Mouse (Mus musculus): ENCODE data around the gene Acox1. TPM values are rescaled to one million over a fixed set of nuclear protein-coding genes. Genes with fewer than 3 reads are reported as not detected.

Gene Acox1
- total RNA-seq (2021), result 100 to 1,000 TPM; 110 to 118 TPM

DNA sequence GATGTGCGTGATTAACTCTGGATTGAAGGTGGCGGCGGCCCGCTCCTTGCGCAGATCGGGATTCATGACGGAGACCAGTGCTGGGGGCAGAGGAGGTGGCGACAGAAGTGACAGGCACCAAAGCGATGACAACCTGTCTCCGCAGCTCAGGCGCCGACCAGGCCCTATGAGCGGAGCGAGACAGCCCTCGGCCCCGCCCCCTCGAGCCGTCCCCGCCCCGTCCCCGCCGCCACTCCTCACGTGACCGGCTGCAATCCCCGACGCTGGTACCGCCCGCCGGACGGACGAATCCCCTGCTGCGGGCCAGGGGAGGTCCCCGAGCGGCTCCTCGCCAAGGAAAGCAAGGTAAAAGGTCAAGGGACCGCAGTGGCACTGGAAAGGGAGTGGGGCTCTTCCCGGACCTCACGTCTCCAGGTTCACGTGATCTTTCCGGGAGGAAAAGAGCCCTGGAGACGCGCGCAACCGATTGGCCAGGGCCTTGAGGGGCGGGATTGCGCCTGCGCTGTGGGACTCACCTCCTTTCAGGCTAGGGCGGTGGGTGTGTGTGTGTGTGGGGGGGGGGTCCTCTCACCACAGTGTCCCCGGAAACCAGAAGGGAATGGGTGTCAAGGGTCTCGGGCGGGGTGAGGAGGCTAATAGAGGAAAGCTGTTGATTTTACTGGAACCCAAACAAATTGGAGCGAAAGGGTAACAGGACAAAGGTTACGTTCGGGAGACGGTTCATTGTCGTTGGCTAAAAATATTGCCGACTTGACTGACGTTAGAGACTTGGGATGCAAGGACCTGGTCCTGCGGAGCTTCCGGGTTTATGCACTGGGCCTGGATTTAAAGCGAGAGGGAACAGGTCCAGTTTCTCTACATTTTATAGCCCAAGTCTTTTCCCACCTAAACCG, at the start of gene Acox1, which contains the start of gene Ten1:
TSS of gene Acox1 (minus strand) at position 407 of the 893 bp plus-strand sequence.
TSS of gene Ten1 (plus strand) at position 217 of the 893 bp plus-strand sequence.
- intact Hi-C loops (cut with DNase I), result no loop called here

DNA sequence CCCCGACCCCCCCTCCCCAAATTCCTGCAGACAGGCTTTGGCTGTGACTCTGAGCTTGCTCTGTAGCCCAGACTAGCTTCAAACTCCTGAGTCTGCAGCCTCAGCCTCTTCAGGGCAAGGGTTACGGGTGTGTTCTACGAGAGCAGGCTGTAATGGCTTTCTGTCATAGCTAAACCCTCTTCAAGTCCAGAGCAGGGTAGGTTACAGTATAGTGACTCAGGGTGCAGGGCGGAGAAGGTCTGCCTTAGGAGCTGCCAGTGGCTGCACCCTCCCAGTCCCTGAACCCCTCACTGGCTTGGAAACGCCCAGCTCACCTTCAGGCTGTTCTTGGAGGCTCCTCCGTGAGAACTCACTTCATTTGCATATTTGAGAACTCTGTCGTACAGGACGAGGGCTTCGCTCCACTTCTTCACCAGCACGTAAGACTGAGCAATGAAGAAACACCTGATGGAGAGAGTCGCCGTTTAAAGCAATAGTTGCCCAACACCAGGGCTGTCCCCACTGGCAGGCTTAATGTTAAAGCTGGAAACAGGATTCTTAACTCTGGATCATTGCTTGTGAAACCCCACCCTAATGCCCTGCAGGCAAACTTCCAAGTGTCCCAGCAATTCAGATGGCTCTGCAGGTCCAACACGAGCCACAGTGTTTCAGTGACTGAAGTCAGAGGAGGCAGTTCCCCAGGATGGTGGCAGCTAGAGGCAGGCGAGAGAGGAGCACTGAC, 48.8 kb upstream of the Acox1 start:
- intact Hi-C loops (cut with DNase I), result no loop called here
- DNase-seq (ENCODE audit: extremely low spot score in 1 of 2, low spot score in 2 of 2), result no peak

More for the DNA sequence above, at the start of gene Acox1, which contains the start of gene Ten1:
- peak; percentile 93 to 98 for DNase-seq (ENCODE audit: extremely low spot score in 1 of 2, low spot score in 2 of 2)

DNA sequence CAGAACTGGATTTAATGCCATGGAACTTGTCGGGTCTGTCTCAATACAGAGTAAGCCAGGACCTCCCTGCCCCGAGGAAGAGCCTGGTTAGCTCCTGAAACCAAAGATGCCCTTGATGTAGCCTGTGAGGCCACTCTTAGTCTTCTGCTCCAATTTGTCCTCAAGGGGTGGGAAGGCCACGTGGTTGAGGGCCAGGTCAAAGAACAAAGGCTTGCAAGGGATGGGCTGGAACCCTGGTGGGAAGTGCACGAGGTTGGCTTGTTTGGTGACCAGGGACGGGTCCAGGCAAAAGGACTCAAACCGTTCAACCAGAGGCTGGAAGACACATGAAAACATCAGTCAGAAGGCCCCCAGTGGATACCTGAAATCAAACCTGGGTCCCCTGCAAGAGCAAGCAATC, 46.8 kb upstream of the Acox1 start:
- no peak for DNase-seq (ENCODE audit: extremely low spot score in 1 of 2, low spot score in 2 of 2)
- intact Hi-C loops (cut with DNase I), result no loop called here

DNA sequence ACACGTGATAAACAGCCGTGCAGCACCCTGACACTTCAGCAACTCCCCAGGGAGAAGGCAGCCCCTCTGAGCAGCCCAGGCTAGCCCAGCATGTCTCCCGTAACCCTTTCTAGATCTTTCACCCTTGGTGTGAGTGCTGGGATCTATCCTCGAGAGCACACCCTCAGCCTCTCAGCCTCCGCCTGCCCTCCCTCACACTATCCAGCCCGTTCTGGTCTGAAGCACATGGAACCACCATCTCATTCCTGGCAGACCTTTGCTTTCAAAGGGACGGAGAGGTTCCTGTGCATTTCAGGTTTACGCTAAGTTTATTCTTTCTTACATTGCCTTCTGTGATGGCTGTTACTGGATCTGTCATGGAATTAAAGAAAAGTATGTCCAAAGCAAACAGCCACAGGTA, 45.7 kb upstream of the Acox1 start:
- intact Hi-C loops (cut with DNase I), result no loop called here
- no peak for DNase-seq (ENCODE audit: extremely low spot score in 1 of 2, low spot score in 2 of 2)

DNA sequence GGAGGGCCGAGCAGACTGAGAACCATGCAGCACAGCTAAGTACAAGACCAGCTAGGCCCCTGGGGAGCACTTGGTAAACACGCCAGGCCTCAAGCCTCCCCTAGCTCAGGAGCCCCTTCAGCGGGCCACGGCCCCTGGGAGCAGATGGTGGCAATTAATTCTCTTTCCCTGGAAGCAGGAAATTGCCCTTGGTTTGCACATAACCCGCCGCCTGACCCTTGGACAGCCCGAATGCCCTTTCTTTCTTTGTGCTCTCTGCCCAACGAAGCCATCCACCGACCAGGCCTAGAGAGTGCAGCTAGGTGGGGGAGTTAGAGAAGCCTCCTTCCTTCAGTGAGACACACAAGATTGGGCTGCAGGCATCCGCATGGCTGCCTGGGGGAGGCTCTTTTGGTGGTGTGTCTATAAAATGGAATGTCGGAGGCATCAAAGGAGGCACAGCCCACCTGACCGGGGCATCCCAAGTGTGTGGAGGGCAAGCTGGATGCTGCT, 42.9 kb upstream of the Acox1 start:
- intact Hi-C loops (cut with DNase I), result no loop called here
- DNase-seq (ENCODE audit: extremely low spot score in 1 of 2, low spot score in 2 of 2), result no peak

DNA sequence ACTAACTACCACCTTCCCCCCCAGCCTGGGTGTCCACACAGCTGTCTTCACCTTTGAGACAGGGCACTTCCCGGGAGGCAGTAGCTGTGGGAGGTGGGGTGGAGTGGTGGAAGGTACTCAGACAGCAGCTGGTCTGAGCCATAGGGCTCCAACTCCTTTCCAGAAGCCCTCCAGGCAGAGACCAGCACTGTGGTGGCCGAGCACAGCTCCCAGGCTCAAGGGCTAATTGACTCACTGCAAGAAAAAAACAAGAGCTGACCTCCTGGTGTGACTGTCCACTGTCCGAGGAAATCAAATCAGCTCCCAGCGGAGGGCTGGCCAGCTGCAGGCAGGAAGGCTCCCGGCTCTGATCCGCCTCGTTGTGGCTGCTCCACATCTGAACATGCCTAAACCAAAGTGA, 41.0 kb upstream of the Acox1 start:
- intact Hi-C loops (cut with DNase I), result no loop called here
- peak in 1 of 2 experiments; percentile 61 for DNase-seq (ENCODE audit: extremely low spot score in 1 of 2, low spot score in 2 of 2)

DNA sequence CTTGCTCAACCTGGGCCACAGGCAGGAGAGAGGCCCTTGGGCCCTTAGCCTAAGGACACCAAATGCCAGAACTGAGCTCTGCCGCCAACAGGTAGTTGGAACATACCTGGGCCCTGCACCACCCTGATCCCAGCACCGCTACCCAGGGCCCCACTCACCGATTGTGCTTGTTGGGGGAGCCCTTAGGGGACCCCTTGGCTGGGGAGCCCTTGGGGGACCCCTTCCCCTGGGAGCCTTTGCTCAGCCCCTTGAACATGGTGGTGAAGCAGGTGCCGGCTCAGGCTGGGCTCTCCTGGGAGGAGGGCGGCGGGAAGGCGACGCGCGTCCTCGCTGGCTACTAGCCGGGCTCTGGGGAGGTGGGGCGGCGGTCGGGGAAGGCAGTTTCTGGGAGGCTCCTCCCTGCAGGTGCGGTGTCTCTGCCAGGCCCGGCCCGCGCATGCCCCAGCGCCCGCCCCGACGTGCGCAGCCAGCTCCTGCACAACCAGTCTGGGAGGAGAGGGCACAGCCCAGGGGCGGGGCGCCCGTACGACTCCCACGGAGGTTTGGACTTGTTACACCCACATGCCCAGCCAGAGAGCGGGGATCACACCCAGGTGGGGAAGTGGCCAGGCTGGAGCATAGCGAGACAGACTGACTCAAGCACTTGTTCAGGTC, 39.0 kb upstream of the Acox1 start, which contains the start of gene Evpl:
TSS of gene Evpl (minus strand) at position 336 of the 654 bp plus-strand sequence.
- DNase-seq (ENCODE audit: extremely low spot score in 1 of 2, low spot score in 2 of 2), result peak in 1 of 2 experiments; percentile 55
- intact Hi-C loops (cut with DNase I), result no loop called here

DNA sequence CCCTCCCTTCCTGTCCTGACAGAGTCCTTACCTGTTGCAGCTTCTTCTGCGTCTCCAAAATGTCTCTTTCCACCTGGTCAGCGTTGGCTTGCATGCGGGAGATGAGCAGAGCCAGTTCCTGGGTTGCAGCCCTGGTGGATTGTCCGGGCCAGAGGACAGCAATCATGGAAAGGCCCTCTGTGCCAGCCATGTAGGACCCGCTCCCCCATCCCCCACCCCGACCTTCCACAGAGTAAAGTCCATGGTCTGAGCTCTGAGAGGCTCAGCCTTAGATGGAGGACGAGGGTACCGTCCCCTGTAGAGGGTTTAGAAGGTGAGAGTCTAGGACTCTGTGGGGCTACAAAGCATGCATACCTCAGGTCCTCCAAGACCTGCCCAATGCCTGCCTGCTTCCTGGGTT, 36.1 kb upstream of the Acox1 start:
- DNase-seq (ENCODE audit: extremely low spot score in 1 of 2, low spot score in 2 of 2), result no peak
- intact Hi-C loops (cut with DNase I), result no loop called here

DNA sequence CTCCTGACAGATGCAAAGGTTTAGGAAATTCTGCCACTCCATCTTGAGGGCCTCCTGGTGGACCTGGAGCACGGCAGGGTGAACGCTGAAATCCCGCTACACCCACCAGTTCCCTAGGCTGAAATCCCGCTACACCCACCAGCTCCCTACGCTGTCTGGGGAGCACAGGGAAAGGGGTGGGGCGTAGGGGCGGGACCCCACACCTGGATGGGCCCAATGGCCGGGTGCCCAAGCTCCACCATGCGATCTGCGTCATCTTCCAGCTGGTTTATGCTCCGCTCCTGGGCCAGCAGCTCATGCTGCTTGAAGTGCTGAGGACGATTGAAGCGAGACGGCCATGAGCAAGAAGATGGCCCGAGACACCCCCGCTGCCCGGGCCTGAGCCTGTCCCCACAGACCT, 33.6 kb upstream of the Acox1 start:
- no peak for DNase-seq (ENCODE audit: extremely low spot score in 1 of 2, low spot score in 2 of 2)
- intact Hi-C loops (cut with DNase I), result no loop called here

DNA sequence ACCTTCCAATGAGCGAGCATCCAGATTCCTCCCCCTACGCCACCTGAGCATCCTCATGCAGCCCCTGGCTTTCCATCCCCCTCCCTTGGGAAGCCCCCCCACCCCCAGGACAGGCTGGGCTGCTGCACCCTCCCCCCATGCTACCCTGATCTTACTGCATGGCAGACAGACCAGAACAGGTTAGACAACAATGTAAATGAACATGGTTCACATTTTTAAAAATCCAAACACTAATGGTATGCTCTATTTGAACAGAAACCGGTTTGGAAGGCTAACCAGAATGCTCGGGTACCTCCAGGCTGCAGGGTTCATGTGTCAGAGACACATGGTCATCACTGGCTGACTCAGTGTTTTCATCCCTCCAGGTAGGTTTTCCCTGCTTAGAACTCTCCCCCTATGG, 29.9 kb upstream of the Acox1 start:
- no peak for DNase-seq (ENCODE audit: extremely low spot score in 1 of 2, low spot score in 2 of 2)
- intact Hi-C loops (cut with DNase I), result loop anchor here (5.0 kb wide), 2 partner anchors 64 to 224 kb away; no protein-coding TSS in a partner anchor

DNA sequence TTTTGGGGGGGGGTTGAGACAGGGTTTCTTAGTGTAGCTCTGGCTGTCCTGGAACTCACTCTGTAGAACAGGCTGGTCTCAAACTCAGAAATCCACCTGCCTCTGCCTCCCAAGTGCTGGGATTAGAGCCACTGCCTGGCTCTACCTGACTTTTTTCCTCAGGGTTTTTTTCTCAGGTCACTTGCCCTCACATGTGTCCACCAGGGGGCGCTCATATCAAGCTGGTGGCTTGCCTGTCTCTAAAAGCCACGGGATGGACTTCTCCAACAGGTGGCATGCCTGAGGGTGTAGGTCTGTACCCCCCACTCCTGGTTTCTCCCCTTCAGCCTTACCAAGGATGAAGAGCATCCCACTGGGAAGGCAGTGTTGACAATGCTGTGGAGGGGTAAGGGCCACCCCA, 27.6 kb upstream of the Acox1 start:
- DNase-seq (ENCODE audit: extremely low spot score in 1 of 2, low spot score in 2 of 2), result peak in 1 of 2 experiments; percentile 81
- intact Hi-C loops (cut with DNase I), result loop anchor here (5.0 kb wide), 2 partner anchors 66 to 226 kb away; no protein-coding TSS in a partner anchor

DNA sequence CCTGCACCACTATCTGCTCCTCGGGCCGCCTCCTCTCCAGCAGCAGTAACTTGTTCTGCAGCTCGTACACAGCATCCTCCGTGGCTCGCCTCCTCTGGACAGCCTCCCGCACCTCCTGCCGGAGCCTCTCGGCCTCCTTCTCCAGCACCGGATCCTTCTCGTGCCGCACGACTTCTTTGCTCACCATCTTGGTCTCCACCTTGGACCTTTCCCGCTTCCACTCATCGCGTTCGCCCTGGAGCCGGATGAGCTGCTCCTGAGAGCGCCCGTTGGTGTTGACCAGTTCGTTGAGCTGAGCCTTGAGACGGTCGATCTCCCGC, 23.9 kb upstream of the Acox1 start:
- no peak for DNase-seq (ENCODE audit: extremely low spot score in 1 of 2, low spot score in 2 of 2)
- intact Hi-C loops (cut with DNase I), result no loop called here

DNA sequence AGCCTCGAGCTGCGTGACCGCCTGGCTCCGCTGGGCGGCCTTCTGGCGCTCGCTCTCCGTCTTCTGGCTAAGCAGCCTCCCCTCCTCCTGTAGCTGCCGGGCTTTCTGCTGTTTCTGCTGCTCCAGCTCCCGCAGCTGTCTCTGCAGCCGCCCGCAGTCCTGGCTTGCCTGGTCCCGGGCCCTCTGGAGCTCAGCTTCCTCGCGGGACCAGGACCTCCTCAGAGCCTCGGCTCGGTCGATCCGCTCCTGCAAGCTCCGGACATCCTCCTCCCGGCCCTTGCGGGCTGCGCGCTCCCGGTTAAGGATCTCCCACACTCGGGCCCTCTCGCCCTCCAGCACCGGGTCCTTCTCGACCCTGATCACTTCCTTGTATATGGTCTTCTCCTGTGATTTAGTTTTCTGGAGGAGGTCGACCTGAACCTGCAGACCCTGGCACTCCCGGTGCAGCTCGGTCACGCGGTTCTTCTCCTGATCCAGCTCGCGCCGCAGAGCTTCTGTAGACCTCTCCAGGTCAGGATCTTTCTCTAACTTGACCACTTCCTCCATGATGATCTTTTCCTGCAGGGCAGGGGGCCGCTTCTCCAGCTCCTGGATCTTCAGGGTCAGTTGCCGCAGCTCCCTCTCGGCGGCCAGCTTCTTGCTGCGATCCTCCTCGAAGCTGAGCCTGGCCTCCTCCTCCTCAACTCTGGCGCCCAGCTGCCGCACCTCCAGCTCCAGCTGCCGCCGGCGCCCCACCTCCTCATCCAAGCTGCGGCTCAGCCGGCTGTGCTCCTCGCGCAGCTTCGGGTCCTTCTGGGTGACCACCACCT, 23.3 kb upstream of the Acox1 start:
- intact Hi-C loops (cut with DNase I), result no loop called here
- peak in 1 of 2 experiments; percentile 56 for DNase-seq (ENCODE audit: extremely low spot score in 1 of 2, low spot score in 2 of 2)

DNA sequence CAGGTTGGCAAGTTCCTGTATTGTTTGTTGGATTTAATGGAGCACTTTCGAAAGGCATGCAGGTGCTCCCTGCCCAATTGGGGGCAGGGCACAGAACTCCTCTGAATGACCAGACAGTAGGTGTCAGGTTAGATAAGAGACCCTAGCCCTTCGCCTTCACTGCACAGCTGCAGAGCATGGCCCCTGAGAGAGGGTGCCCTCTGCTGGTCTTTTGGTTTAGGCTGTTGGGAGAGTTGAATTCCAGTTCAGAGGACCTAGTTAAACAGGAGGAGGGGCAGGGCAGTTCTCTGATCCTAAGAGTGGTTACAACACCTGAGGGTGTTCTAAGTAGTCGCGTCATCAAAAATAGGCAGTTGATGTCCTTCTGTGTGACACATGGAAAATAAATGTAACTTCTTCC, 21.0 kb upstream of the Acox1 start:
- intact Hi-C loops (cut with DNase I), result no loop called here
- DNase-seq (ENCODE audit: extremely low spot score in 1 of 2, low spot score in 2 of 2), result peak in 1 of 2 experiments; percentile 78

DNA sequence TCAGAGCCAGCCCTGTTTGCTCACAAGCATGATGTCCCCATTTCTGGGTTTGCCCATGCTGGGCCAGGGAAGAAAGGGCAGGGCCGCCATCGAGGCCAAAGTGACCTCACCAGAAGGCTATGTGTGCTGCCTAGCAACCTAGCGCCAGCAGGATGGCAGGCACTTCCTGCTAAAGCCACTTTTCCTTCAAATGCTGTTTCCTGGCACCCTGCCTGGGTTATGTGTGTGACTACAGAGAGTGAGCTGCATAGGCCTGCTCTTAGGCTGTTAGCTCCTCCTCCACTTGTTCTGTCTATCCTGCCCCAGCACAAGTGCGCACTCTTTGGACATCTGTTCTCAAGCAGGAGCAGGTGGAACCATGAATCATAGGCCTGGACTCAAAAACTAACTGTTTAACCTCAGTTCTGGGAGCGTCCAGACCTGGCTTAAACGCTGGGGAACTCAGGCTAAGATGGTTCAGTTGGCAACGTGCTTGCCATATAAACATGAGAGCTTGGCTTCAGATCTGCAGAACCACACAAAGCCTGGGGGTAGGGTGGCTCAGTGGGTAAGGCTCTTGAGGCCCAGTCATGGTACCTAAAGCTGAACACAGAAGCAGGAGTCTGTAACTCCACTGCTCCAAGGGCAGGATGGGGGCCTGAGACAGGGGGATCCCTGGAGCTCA, 20.0 kb upstream of the Acox1 start:
- intact Hi-C loops (cut with DNase I), result no loop called here
- peak; percentile 80 to 94 for DNase-seq (ENCODE audit: extremely low spot score in 1 of 2, low spot score in 2 of 2)

DNA sequence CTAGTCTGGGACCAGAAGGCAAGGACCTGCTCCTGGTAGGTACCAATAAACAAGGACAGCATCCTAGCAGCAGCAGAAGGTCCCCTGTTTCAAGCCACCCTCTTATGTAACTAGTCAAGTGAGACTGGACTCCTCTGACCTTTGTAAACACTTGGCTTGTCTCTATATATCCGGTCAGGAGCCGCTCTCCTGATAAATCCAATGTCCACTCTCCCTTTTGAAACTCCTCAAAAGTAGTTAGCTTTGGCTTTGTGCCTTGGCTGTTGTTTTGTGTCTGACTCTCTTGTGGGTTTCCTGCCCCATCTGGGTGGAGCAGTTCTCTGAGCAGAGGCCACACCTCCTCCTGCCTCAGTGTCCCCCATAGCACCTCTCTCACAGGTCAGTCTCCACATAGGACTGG, 19.4 kb upstream of the Acox1 start:
- intact Hi-C loops (cut with DNase I), result no loop called here
- DNase-seq (ENCODE audit: extremely low spot score in 1 of 2, low spot score in 2 of 2), result no peak

DNA sequence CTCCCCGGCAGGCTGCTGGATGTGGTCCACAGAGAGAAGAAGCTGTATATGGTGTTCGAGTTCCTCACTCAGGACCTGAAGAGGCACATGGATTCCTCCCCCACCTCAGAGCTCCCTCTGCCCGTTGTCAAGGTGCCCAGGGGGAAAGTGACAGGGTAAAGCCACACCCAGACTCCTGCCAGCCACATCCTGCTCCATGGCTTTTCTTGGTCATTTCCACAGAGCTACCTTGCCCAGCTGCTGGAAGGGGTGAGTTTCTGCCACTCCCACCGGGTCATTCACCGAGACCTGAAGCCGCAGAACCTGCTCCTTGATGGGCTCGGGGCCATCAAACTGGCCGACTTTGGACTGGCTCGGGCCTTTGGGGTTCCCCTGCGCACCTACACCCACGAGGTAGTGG, 17.7 kb upstream of the Acox1 start:
- no peak for DNase-seq (ENCODE audit: extremely low spot score in 1 of 2, low spot score in 2 of 2)
- intact Hi-C loops (cut with DNase I), result no loop called here

DNA sequence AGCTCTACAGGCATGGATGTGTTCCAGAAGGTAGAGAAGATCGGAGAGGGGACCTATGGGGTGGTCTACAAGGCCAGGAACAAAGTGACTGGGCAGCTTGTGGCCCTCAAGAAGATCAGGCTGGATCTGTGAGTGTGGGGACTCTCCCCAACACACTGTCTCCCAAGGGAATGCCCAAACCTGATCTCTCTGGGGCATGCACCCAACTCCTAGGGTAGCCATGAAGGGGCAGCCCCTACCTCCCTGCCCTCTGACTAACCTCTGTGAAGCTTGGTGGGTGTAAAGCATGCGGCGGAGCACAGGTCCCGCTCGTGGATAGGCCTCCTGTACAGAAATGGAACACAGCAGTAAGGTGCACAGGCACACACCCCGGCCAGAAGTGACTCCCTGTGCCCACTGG, 17.1 kb upstream of the Acox1 start:
- intact Hi-C loops (cut with DNase I), result no loop called here

More for the DNA sequence above, 17.1 kb upstream of the Acox1 start:
- no peak for DNase-seq (ENCODE audit: extremely low spot score in 1 of 2, low spot score in 2 of 2)

All from left cerebral cortex, postnatal 10 days (tissue).